Mouse (Mus musculus) brain, embryonic 18.5 days (tissue): ENCODE data around the gene Apod.
"Not testable (repeated sequence)": the region's sequence is repeated elsewhere in the genome, so short reads cannot be mapped to it uniquely, and the experiment has no call there.

Experiments
- DNase-seq: peaks from one replicate; pipeline ENCODE4 v3.0.0-alpha.2; 2012; ENCODE audit warnings: low read depth, low spot score

The Apod gene

DNA sequence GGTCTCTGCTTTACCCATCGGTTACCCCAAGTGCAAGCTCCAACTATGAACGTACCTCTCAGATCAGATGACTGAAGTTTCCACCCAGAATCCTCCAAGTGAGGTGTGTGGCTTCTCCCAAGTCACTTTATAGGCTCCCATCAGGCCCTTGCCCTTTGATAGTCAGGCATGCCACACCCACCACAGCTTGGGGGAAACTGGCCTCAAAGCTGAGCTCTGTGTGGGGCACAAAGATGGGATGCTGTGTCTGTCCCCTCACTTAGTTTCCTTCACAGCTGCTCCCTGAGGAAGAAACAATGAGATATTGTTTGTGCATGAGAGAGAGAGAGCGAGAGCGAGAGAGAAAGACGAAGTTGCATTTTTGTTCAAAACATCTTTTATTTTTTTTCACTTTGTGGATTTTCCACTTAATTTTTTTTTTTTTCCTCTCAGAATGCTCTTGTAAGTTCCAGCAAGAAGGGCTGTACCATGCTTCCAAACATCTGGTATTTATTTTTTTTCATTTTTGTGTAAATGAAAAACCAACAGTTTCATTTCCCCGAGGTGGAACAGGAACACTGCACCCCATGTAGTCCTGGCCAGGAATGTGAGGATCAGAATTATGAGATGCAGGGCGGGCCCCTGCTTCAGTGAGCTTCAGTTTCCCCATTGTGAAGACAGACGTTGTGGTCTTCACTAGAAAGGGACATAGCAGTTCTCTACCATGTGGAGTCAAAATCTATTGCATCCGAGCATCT is at the start of gene Apod:
TSS of gene Apod (minus strand) at position 312 of the 737 bp plus-strand sequence.
- DNase-seq: no peak

DNA sequence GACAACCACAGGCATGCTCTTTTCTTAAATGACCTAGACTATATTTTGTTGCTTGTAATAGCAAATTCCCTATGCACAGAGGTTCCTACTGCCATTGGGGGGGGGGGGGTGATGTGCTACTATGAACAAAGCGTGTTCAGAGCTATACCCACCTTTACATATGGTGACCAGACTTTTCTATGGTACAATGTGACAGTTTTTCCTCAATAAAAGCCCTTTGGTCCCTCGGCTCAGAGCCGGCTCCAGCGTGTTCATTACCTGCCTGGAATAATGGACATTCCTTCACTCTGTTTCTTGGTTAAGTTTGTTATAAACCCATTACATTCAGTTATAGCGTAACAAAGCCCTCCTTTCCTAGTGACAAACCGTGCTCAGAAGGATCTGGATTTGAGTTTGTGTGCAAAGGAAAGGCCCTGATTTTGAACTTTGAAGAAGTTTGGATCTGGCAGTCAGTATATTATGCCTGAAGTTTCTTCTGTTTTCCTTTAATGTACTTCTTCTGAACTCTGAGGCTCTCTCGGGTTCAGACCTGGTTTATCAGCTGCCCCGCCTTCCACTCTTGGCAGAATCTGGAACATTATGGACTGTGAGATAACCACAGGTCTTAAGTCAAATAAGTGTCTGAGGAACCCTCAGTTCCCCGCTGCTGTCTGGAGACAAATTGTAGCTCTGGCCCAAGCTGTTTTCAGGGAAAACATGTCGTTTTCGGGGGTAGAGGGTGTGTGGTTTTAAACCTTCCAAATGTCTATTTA is 49.3 kb upstream of the Apod start:
- no peak for DNase-seq

DNA sequence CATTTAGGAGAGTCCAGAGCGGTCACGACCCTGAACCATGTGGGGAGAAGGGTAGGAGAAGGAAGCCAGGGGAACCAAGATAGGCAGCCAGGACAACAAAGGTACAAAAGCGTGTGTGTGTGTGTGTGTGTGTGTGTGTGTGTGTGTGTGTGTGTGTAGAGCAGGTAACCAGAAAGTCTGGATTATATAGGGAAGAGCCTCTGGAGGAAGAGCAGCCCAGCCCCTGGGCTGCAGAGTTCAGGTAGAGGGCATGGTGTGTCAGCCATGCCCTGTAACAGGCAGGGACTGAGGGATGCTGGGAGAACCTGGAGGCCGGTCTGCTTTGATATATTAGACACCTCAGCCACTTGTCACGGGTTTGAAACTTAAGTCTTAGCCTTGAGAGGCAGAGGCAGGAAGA is 44.9 kb upstream of the Apod start:
- DNase-seq: no peak

DNA sequence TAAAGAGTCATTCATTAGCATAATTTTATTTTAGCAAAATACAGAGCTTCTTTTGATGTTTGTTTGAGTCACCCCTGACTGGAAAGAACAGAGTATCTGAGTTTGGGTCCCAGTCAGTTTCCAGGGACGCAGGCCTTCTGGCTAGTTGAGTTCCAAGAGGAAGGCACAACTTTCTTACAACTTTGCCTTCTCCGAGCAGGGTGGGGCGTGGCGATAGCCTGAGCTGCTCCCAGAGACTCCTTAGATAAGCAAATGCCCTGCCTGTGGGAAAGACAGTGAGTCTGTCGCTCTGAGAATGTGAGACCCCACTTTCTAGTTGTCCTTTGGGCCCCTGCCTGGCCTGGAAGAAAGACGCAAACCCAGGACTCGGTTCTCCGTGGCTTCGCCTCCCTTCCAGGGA is 44.4 kb upstream of the Apod start:
- no peak for DNase-seq

DNA sequence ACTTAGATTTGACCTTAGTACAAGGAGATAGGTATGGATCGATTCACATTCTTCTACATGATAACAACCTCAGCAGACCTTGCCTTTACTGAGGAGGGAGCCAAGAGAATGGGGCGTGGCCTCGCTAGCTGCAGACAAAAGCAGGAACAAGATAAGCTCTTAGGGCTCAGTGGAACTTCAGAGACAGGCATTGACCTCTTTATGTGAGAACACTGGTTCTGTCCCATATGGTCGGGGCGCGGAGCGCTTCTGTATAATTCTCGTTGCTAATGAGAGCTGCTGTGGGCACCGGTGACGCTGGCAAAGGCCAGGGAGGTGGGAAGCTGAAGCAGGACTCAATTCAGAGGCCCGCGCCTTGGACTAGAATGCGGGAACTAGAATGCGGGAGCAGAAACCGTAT is 44.0 kb upstream of the Apod start:
- no peak for DNase-seq

DNA sequence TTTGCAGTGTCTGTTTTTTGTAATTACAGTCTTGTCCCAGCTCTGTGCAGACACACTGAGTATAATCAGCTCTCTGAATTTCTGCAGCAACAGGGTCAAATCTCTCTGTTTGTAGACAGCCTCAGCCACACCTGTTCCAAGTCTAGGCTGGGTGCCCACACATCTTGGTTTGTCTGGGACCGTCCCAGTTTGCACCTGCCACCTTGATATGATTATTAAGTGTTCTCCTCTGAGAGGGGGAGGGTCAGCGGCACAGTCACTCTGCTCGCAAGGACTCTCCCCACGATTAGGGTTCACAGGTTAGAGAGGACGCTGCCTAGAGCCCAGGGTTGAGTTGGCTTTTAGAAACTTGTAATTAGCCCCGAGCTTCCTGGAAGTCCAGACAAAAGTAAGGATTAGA is 41.3 kb upstream of the Apod start:
- DNase-seq: no peak

DNA sequence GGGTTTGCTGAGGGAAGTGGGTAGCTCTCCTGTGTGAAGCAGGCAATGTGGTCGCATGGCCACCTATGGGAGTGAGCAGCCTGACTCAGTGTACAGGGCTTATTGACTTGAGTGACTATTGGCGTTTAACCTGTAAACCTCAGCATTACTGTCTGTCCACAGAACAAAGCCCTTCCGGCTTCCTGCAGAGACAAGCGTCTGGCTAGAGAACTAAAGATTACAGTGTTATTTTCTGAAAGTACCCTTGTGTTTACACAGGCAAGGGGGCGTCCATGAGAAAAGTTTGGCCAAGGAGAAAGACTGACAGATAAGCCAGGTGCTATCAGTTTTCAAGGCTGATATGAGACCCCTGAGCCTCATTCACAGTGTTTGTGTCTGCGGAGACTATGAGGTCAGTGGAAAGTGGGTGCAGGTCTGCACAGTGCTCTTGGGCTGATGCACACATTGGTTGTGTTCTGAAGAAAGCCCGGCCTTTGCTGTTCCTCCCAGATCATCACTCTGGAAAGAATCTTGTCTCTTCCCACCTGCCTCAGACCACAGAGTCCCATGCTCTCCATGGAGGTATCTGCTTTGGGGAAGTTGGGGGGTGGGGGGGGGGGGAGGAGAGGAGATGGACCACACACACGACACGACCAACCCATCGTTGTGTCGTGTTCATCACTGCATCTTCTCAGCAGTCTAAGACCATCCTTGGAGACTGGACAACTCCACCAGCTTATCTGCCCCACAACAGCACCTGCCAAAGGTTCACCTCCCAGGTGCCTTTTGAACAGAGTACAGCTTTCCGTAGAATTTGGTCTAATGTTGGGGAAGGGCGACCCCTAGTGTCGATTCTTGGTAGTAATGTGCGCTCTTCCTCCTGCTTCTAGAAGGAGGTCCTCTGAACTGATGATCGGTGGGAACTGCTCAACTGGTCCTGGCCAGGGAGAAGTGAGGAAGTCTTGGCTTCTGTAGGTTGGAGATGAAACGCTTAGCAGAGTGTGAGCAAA is 40.0 kb upstream of the Apod start:
- peak; percentile 42 for DNase-seq

DNA sequence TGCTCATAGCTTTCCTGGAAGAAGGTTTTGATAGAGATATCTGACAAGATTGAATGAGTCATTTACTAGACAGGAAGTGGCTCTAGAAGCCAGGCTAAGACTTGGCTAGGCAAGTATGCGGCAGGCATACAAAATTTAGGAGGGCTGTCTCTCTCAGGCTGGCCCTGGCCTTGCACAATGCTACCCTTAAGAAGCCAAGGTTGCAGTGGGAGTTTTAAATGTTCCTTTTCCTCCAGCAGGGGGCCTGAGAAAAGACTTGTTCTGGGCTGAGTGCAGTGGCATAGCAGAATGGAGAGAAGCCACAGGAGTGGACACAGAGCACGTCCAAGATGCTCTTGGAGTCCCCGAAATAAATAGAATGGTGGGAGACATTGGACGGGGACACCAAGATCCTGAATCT is 38.4 kb upstream of the Apod start:
- no peak for DNase-seq

DNA sequence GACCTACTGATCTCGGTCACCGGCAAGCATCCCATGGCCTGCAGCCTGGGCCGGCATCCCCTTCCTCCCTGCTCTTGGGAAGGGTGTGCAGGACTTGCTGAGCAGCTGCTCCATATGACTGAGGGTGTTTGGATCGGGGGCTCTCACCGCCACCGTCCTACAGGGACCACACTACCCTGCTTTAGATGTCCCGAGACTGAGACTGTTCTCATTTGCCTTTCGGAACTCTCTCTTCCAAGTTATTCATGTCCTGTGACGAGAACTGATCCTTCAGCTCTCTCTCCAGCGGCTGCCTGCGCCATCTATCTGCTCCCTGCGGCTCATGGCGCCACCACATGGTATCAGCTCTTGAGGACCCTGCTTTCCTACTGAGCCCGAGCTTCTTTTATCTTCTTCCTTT is 33.0 kb upstream of the Apod start:
- DNase-seq: no peak

DNA sequence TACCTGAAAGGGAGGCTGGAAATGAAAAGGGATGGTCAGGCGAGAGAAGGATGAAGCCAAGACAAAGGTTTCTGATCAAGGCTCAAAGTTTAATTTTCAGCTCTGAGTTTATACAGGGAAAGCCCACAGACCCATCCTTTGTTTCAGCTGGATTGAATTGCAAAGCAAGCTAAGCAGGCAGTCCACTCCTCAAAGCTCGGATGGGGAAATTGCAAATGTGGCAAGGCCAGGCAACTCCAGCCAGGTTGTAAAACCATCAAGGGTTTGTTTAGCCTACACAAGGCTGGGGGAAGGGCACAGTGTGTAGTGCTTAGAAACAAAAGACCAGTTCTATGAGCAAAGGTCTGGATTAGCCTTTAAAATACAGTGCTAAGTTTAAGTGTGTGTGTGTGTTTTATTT is 28.4 kb upstream of the Apod start:
- no peak for DNase-seq

DNA sequence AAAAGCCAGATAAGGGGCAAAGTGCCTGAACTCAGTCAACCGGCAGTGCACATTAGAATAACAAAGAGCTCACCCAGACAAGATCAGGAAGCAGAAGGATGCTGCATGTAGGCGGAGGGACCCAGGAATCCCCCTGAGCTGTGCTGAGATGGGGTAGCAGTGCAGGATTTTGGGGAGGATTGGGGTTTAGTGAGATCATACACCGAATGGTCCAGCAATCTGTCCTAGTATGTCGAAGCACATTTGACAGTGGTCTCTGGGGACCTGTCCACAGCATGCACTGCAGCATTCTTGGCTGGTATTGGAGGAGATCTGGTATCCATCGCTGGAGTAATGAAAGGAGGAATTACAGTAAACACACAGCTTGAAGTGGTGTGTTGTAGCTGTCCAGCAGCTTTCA is 27.9 kb upstream of the Apod start:
- no peak for DNase-seq

DNA sequence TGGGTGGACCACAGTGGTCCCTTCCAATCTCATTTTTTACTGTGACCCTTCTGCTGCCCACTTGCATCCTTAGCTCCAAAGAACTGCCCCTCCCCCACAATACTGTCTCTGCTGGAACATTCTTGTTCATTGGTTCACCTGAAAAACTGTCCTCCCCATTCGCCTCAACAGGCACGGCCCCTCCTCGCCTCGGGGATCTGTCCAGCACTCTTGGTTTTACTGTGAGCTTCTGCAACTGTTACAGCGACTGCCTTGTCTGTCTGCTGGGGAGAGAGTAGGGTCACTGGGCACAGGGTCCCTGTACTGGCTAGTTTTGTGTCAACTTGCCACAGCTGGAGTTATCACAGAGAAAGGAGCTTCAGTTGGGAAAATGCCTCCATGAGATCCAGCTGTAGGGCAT is 24.7 kb upstream of the Apod start:
- no peak for DNase-seq

DNA sequence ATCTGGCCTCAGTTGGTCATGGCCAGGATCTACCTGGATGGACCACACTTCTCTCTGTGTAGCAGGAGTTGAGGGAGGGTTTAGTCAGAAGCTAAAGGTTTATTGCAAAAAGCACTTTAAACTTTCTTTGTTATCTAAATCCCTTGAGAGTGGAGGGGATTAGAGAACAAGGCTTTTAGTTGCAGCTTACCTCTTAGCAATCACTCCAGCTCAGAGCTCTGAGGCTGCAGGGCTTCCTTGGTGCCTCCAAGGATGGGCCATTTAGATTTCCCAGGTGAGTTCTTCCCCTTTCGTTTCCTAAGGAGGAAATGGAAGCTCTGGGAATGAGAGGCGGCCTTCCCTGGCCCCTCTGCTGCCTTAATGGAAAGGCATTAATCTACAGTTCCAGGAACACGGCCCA is 23.3 kb upstream of the Apod start:
- no peak for DNase-seq

DNA sequence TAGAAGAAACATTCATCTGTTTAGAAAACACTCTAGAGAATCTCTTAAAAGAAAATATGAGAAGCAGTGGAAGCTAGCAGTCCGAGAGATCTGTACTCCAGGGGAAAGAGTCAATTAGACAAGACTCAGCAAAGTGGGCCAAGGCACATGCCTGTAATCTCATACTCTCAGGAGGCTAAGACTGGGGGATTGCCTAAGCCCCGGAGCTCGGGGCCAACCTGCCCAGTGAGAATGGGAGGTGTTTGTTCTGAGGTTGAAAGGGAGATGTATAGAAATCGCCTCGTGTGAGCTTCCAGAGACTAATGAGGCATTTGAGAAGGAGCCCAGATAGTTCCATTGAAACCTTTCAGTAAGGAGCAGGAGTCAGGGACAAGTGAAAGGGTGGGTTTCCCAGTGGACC is 20.2 kb upstream of the Apod start:
- DNase-seq: no peak

DNA sequence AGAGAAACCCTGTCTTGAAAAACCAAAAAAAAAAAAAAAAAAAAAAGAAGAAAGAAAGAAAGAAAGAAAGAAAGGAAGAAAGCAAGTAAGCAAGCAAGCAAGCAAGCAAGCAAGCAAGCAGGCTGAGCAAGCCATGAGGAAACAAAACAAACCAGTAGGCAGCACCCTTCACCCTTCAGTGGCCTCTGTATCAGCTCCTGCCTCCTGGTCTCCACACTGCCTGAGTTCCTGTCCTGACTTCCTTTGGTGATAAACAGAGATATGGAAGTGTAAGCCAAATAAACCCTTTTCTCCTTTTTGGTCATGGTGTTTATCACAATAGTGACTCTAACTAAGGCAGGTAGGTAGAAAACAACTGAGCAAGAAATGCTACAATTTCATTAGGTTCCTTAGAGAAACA is 18.0 kb upstream of the Apod start:
- DNase-seq: no peak

DNA sequence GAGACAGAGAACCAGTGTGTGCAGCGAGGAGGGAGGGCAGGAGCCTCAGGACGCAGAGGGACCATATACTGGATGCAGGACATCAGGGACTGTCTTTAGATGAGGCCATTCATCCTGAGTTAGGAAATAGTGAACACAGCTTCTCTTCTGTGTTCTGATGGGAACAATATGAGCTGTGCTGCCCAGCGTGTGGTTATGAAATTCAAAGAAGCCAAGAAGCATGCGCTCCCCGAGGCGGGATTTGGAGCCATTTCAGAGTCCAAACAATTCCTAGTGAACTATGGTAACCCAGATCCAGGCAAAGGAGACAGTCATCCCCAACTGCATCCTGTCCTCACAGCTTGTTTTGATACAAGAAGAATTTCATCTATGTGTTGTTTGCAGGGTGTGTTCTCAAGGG is 16.4 kb upstream of the Apod start:
- DNase-seq: not testable (repeated sequence)

DNA sequence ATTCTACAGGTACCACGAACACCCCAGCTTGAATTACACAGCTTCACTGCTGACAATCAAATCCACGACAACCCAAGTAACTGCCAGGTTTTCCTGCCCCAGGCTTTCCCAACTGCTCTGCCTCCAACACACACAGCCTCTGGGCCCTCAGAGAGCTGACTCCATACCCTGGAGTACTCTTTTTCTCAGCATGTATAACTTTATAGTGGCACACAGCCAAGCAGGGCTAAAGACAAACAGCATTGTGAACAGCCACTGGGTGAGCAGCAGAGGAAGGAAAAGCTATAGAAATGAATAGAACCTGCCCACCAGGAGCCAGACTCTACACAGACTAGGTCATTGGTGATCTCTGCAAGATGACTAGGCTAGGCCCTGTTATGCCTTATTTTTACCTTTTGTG is 15.1 kb upstream of the Apod start:
- no peak for DNase-seq

DNA sequence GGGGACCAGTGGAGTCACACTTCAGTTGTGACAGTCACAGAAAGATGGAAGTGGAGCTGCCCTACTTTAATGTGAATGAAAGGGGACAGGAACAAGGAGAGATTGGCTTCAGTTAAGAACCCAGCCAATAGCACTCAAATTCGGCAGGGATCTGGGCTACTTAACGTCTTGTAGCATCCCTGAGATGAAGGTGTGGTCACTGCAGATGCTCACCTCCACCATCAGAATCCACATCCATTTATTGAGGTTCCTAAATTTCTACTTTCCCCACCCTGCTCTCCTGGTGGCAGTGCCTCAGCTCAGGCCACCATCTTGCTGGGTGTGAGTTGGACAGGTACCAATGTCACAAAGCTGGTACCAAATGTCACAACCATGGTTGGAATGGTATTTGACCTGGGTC is 13.3 kb upstream of the Apod start:
- no peak for DNase-seq

DNA sequence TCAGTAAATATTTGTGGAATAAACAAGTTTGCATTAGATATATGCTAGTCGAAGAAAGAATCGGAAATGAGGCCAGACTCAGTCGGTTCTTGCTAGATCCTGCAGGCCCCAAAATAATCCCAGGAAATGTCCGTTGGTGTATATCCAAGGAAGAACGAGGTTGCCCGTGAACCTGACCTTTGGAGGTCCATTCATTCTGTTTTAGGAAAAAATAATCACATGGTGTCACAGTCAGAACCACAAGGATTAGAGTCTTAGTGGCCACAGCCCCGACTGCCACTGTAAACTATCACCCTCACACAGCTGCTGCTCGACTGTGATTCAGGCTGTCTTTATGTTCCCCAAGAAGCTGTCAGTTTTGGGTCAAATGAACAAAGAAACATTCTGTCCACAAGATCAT is 12.8 kb upstream of the Apod start:
- DNase-seq: no peak

DNA sequence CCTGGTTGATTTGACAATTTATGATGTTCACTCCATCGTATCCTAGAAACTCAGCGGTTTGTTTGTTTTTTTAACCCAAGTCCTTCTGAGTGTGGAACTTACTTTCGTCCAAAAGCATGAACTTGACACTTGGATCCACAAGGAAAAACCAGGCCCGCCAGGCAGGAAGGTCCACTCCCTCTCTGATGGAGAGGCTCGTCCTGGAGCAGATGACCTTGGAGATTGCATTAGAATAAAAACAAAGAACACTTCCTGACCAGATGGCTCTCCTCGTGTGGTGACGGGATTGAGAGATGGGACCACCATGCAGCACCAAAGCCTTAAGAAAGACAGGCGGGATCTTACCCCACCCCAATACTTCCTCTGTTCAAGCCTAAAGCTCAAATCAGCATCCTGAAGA is 12.1 kb upstream of the Apod start:
- DNase-seq: no peak

DNA sequence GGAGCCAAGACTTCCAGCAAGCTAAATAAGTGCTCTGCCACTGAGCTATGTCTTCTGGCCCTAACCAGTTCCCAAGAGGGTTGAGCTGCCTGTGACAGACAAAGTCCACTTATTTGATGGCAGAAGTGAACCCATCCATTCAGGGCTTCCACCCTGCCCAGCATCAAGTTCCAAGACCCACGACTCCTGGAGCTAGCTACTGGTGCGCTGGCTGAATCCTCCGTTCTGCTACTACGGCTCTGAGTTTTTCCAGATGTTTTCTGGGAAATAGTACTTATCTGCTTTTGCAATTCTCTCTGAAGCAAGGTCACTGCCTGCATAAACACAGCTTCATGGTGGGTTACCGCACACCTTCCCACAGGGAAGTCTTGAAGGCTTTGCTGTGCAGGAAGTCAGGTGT is 11.4 kb upstream of the Apod start:
- no peak for DNase-seq

DNA sequence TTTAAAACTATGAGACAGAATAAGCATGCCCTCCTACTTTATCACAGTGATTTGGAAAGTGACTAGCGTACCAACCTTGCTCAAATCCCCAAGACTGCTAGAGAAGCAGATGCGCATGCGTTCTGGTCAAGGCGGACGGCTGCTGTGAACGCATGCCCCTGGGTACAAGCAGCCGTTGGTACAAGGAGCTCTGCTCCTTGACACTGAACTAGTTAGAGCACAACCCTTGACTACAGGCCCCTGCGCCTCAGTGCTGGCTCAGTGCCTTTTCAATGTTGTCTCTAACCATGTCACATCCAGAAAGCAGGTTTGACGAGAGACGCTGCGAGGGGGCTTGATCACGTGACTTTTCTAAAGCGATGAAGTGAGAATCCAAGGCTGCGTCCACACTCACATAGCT is 10.5 kb upstream of the Apod start:
- DNase-seq: no peak
